Mouse (Mus musculus) urinary bladder, adult 18-20 months (tissue): Measurements from ENCODE around the gene Tmem212.

Experiments used
- DNase-seq, 2 experiments: peaks; one replicate each; pipeline ENCODE4 v3.0.0; 2022; ENCODE audit warnings: low spot score in 2 of 2, mixed read lengths in 2 of 2

Gene Tmem212

GRCm38 (mm10) chr3:27843266-27843665, 52.9 kb downstream of the Tmem212 start:
- no peak for DNase-seq

GRCm38 (mm10) chr3:27842856-27843255, 53.3 kb downstream of the Tmem212 start:
- DNase-seq = no peak

- DNase-seq = no peak
These were observed 55.9 kb downstream of the Tmem212 start for GRCm38 (mm10) chr3:27840311-27840710.

GRCm38 (mm10) chr3:27839795-27840194, 56.4 kb downstream of the Tmem212 start:
- DNase-seq = no peak

GRCm38 (mm10) chr3:27839231-27839630, 56.9 kb downstream of the Tmem212 start:
- no peak for DNase-seq

GRCm38 (mm10) chr3:27836297-27836696, 59.9 kb downstream of the Tmem212 start:
- DNase-seq = no peak

- no peak for DNase-seq
These were observed 60.4 kb downstream of the Tmem212 start for GRCm38 (mm10) chr3:27835786-27836185.

- no peak for DNase-seq
These were observed 67.4 kb downstream of the Tmem212 start for GRCm38 (mm10) chr3:27828755-27829154.

GRCm38 (mm10) chr3:27827236-27827635, 68.9 kb downstream of the Tmem212 start:
- DNase-seq = no peak

GRCm38 (mm10) chr3:27825985-27826384, 70.2 kb downstream of the Tmem212 start:
- DNase-seq = no peak
